Mouse (Mus musculus) MEL (cell line): Measurements from ENCODE around the gene B4galnt3.

Experiments
- CTCF ChIP-seq, 3 experiments: IDR thresholded peaks in 2 of 3; conservative IDR thresholded peaks in 1 of 3; 2 replicates each; pipeline ENCODE4 v1.5.1; 2011 to 2012; ENCODE audit warnings: low read length in 3 of 3, low read depth in 2 of 3, mild to moderate bottlenecking in 2 of 3, improper control_type of control experiment in 1 of 3, inconsistent platforms in 1 of 3, mixed read lengths in 1 of 3, moderate library complexity in 1 of 3; ENCODE audit not compliant: control insufficient read depth in 1 of 3, insufficient read depth in 1 of 3, poor library complexity in 1 of 3, severe bottlenecking in 1 of 3
- E2F4 ChIP-seq: IDR thresholded peaks from 2 replicates; pipeline ENCODE4 v1.6.1; 2011; ENCODE audit warnings: low read depth, low read length, improper control_type of control experiment, borderline replicate concordance
- EP300 ChIP-seq, 2 experiments: IDR thresholded peaks; 2 replicates each; pipeline ENCODE4 v1.6.1; 2011; ENCODE audit warnings: improper control_type of control experiment in 2 of 2, low read length in 2 of 2, low read depth in 1 of 2, mild to moderate bottlenecking in 1 of 2
- GATA1 ChIP-seq: IDR thresholded peaks from 2 replicates; pipeline ENCODE4 v1.6.1; 2011; ENCODE audit warnings: low read depth, low read length, improper control_type of control experiment
- HCFC1 ChIP-seq: IDR thresholded peaks from 2 replicates; pipeline ENCODE4 v1.6.1; 2012; ENCODE audit warnings: low read depth, mild to moderate bottlenecking, inconsistent platforms, low read length, improper control_type of control experiment, moderate library complexity
- KAT2A ChIP-seq: conservative IDR thresholded peaks from 2 replicates; pipeline ENCODE4 v1.6.1; 2012; ENCODE audit warnings: low read depth, low read length, improper control_type of control experiment, inconsistent platforms
- MAFK ChIP-seq: IDR thresholded peaks from 2 replicates; pipeline ENCODE4 v1.6.1; 2011; ENCODE audit warnings: low read depth, mild to moderate bottlenecking, low read length, improper control_type of control experiment, borderline replicate concordance
- MAX ChIP-seq: IDR thresholded peaks from 2 replicates; pipeline ENCODE4 v1.6.1; 2011; ENCODE audit warnings: low read length, improper control_type of control experiment
- NELFE ChIP-seq: IDR thresholded peaks from 2 replicates; pipeline ENCODE4 v1.6.1; 2011; ENCODE audit warnings: low read depth, low read length, improper control_type of control experiment
- POLR2A ChIP-seq, 2 experiments: IDR thresholded peaks; 2 replicates each; pipeline ENCODE4 v1.6.1; 2011 to 2012; ENCODE audit warnings: low read length in 2 of 2, mild to moderate bottlenecking in 2 of 2, control low read depth in 1 of 2, improper control_type of control experiment in 1 of 2, low read depth in 1 of 2, moderate library complexity in 1 of 2; ENCODE audit not compliant: control insufficient read depth in 1 of 2, insufficient read depth in 1 of 2, poor library complexity in 1 of 2
- POLR2AphosphoS2 ChIP-seq: IDR thresholded peaks from 2 replicates; pipeline ENCODE4 v1.6.1; 2011; ENCODE audit warnings: low read length, improper control_type of control experiment
- SIN3A ChIP-seq: IDR thresholded peaks from 2 replicates; pipeline ENCODE4 v1.6.1; 2012; ENCODE audit warnings: low read length, improper control_type of control experiment, inconsistent platforms
- TCF12 ChIP-seq: IDR thresholded peaks from 2 replicates; pipeline ENCODE4 v1.6.1; 2014; ENCODE audit warnings: low read depth, mild to moderate bottlenecking, inconsistent platforms, low read length, improper control_type of control experiment, moderate library complexity
- USF1 ChIP-seq: IDR thresholded peaks from 2 replicates; pipeline ENCODE4 v1.6.1; 2014; ENCODE audit warnings: low read depth, mild to moderate bottlenecking, inconsistent platforms, low read length, improper control_type of control experiment, moderate library complexity

GRCm38 (mm10) chr6:120196837-120197236 lies 97.5 kb downstream of the B4galnt3 start:
- TF ChIP-seq HCFC1: peak; percentile 75
- TF ChIP-seq MAFK: no peak
- TF ChIP-seq TCF12: peak; percentile 24; the same call in 1 of the 2 replicates
- TF ChIP-seq KAT2A: no peak
- no peak for TF ChIP-seq USF1
- TF ChIP-seq POLR2A (IDR thresholded peaks at IDR 0.05; ENCODE audit: control insufficient read depth in 1 of 2, insufficient read depth in 1 of 2, low read depth in 1 of 2, low read length in 2 of 2, poor library complexity in 1 of 2): peak; percentile 99
- TF ChIP-seq SIN3A: peak; percentile 56; the same call in 1 of the 2 replicates
- peak; percentile 60 to 90 (median 65) for TF ChIP-seq CTCF (IDR thresholded peaks at IDR 0.05 in 2 of 3, conservative IDR thresholded peaks at IDR 0.05 in 1 of 3; ENCODE audit: control insufficient read depth in 1 of 3, insufficient read depth in 1 of 3, low read depth in 2 of 3, low read length in 3 of 3, poor library complexity in 1 of 3, severe bottlenecking in 1 of 3)
- TF ChIP-seq POLR2AphosphoS2: peak; percentile 99
- no peak for TF ChIP-seq MAX
- peak; percentile 85 for TF ChIP-seq NELFE
- TF ChIP-seq E2F4: no peak
- TF ChIP-seq EP300 (IDR thresholded peaks at IDR 0.05; ENCODE audit: low read depth in 1 of 2, low read length in 2 of 2): no peak
- TF ChIP-seq GATA1: no peak
